Mouse (Mus musculus): ENCODE results near the gene Med22.
A peak's percentile ranks its signal among the peaks of the same experiment; 100 is the strongest.

Med22 gene

GRCm38 (mm10) chr2:26910124-26910993 lies at the start of gene Med22, which contains the start of gene Rpl7a:
Gene Med22 (minus strand): TSS chr2:26910677.
Gene Rpl7a (plus strand): TSS chr2:26910764.
- peak; percentile 98 for DNase-seq (ENCODE audit: extremely low read depth, insufficient read length, low spot score)

GRCm38 (mm10) chr2:26957488-26957859 lies 47.0 kb upstream of the Med22 start:
- no peak for DNase-seq (ENCODE audit: extremely low read depth, insufficient read length, low spot score)

- no peak for DNase-seq (ENCODE audit: extremely low read depth, insufficient read length, low spot score)
These were observed 46.5 kb upstream of the Med22 start for GRCm38 (mm10) chr2:26956811-26957487.

- no peak for DNase-seq (ENCODE audit: extremely low read depth, insufficient read length, low spot score)
These were observed 44.4 kb upstream of the Med22 start for GRCm38 (mm10) chr2:26954735-26955395.

- no peak for DNase-seq (ENCODE audit: extremely low read depth, insufficient read length, low spot score)
These were observed 42.4 kb upstream of the Med22 start for GRCm38 (mm10) chr2:26952866-26953265.

- no peak for DNase-seq (ENCODE audit: extremely low read depth, insufficient read length, low spot score)
These were observed 41.7 kb upstream of the Med22 start for GRCm38 (mm10) chr2:26952193-26952592.

GRCm38 (mm10) chr2:26951346-26951905 lies 40.9 kb upstream of the Med22 start:
- no peak for DNase-seq (ENCODE audit: extremely low read depth, insufficient read length, low spot score)

GRCm38 (mm10) chr2:26950411-26950810 lies 39.9 kb upstream of the Med22 start:
- DNase-seq (ENCODE audit: extremely low read depth, insufficient read length, low spot score) = no peak

- DNase-seq (ENCODE audit: extremely low read depth, insufficient read length, low spot score) = no peak
These were observed 32.8 kb upstream of the Med22 start for GRCm38 (mm10) chr2:26943253-26943652.

GRCm38 (mm10) chr2:26941539-26941938 lies 31.1 kb upstream of the Med22 start:
- DNase-seq (ENCODE audit: extremely low read depth, insufficient read length, low spot score) = no peak

GRCm38 (mm10) chr2:26936425-26936824 lies 25.9 kb upstream of the Med22 start:
- DNase-seq (ENCODE audit: extremely low read depth, insufficient read length, low spot score) = no peak

- no peak for DNase-seq (ENCODE audit: extremely low read depth, insufficient read length, low spot score)
These were observed 24.8 kb upstream of the Med22 start for GRCm38 (mm10) chr2:26935286-26935685.

- DNase-seq (ENCODE audit: extremely low read depth, insufficient read length, low spot score) = peak; percentile 90
These were observed 23.0 kb upstream of the Med22 start, which contains the start of the genes Surf4 and Stkld1 for GRCm38 (mm10) chr2:26933304-26934055. Gene Surf4 (minus strand): TSS chr2:26933928. Gene Stkld1 (plus strand): TSS chr2:26934047.

GRCm38 (mm10) chr2:26932473-26933303 lies 22.2 kb upstream of the Med22 start:
- DNase-seq (ENCODE audit: extremely low read depth, insufficient read length, low spot score) = peak; percentile 61

- DNase-seq (ENCODE audit: extremely low read depth, insufficient read length, low spot score) = peak; percentile 44
These were observed 19.9 kb upstream of the Med22 start for GRCm38 (mm10) chr2:26930390-26930789.

GRCm38 (mm10) chr2:26927745-26928476 lies 17.4 kb upstream of the Med22 start:
- DNase-seq (ENCODE audit: extremely low read depth, insufficient read length, low spot score) = no peak

GRCm38 (mm10) chr2:26921784-26922183 lies 11.3 kb upstream of the Med22 start:
- no peak for DNase-seq (ENCODE audit: extremely low read depth, insufficient read length, low spot score)

- no peak for DNase-seq (ENCODE audit: extremely low read depth, insufficient read length, low spot score)
These were observed 9.8 kb upstream of the Med22 start for GRCm38 (mm10) chr2:26920190-26920855.
